Mouse (Mus musculus) heart, postnatal 0 days (tissue): ENCODE data around the gene Rpp40.

Experiments
- CTCF ChIP-seq: IDR thresholded peaks from 2 replicates; pipeline ENCODE4 v1.5.1; 2016; ENCODE audit warnings: antibody characterized with exemption, control low read depth, low read depth
- EP300 ChIP-seq: IDR thresholded peaks from 2 replicates; pipeline ENCODE4 v1.6.1; 2016; ENCODE audit warnings: antibody characterized with exemption, low read depth

- TF ChIP-seq CTCF, result no peak
- TF ChIP-seq EP300, result no peak
These were observed 25.6 kb downstream of the Rpp40 start for GRCm38 (mm10) chr13:35880555-35881046.
